Mouse (Mus musculus) c-Kit-negative CD71-positive TER-119-positive erythroid progenitor cells, embryonic 14.5 days (primary cell): ENCODE measurements around the gene Cdkl4.

Experiments
- DNase-seq: peaks from one replicate; pipeline ENCODE4 v3.0.0-alpha.2; 2013; ENCODE audit warnings: low read depth, low spot score

Cdkl4 gene

GRCm38 (mm10) chr17:80517244-80517643, 60.4 kb downstream of the Cdkl4 start:
- DNase-seq = no peak

- DNase-seq = no peak
These were observed 61.7 kb downstream of the Cdkl4 start for GRCm38 (mm10) chr17:80515956-80516355.

GRCm38 (mm10) chr17:80515513-80515912, 62.1 kb downstream of the Cdkl4 start:
- no peak for DNase-seq

GRCm38 (mm10) chr17:80513766-80514165, 63.8 kb downstream of the Cdkl4 start:
- no peak for DNase-seq

GRCm38 (mm10) chr17:80510459-80510855, 67.2 kb downstream of the Cdkl4 start:
- DNase-seq = no peak

- DNase-seq = no peak
These were observed 67.8 kb downstream of the Cdkl4 start for GRCm38 (mm10) chr17:80509494-80510458.

GRCm38 (mm10) chr17:80505766-80506165, 71.8 kb downstream of the Cdkl4 start:
- DNase-seq = no peak

GRCm38 (mm10) chr17:80505342-80505741, 72.3 kb downstream of the Cdkl4 start:
- DNase-seq = no peak

GRCm38 (mm10) chr17:80501805-80502172, 75.8 kb downstream of the Cdkl4 start:
- no peak for DNase-seq

- DNase-seq = no peak
These were observed 76.4 kb downstream of the Cdkl4 start for GRCm38 (mm10) chr17:80501037-80501804.

GRCm38 (mm10) chr17:80500025-80500424, 77.6 kb downstream of the Cdkl4 start:
- DNase-seq = no peak

- no peak for DNase-seq
These were observed 78.9 kb downstream of the Cdkl4 start for GRCm38 (mm10) chr17:80498600-80499268.

- no peak for DNase-seq
These were observed 80.4 kb downstream of the Cdkl4 start for GRCm38 (mm10) chr17:80497183-80497601.

GRCm38 (mm10) chr17:80496607-80497170, 80.9 kb downstream of the Cdkl4 start:
- no peak for DNase-seq

GRCm38 (mm10) chr17:80496185-80496584, 81.4 kb downstream of the Cdkl4 start:
- DNase-seq = no peak

GRCm38 (mm10) chr17:80493891-80494290, 83.7 kb downstream of the Cdkl4 start:
- DNase-seq = no peak

GRCm38 (mm10) chr17:80492811-80493210, 84.8 kb downstream of the Cdkl4 start:
- no peak for DNase-seq

GRCm38 (mm10) chr17:80492274-80492673, 85.3 kb downstream of the Cdkl4 start:
- DNase-seq = no peak

GRCm38 (mm10) chr17:80490166-80490565, 87.4 kb downstream of the Cdkl4 start:
- no peak for DNase-seq

- no peak for DNase-seq
These were observed 88.7 kb downstream of the Cdkl4 start for GRCm38 (mm10) chr17:80488918-80489317.

- no peak for DNase-seq
These were observed 92.5 kb downstream of the Cdkl4 start for GRCm38 (mm10) chr17:80485160-80485559.

- no peak for DNase-seq
These were observed 96.8 kb downstream of the Cdkl4 start for GRCm38 (mm10) chr17:80480855-80481224.
